Mouse (Mus musculus): ENCODE results near the gene D630003M21Rik.

The D630003M21Rik gene

GRCm38 (mm10) chr2:158169771-158170170, 59.3 kb downstream of the D630003M21Rik start:
- in situ Hi-C loops (cut with MboI; ENCODE audit: low sequenced_read_pairs): no loop called here

- in situ Hi-C loops (cut with MboI; ENCODE audit: low sequenced_read_pairs): no loop called here
Measured at GRCm38 (mm10) chr2:158169351-158169750, 59.7 kb downstream of the D630003M21Rik start.

DNA sequence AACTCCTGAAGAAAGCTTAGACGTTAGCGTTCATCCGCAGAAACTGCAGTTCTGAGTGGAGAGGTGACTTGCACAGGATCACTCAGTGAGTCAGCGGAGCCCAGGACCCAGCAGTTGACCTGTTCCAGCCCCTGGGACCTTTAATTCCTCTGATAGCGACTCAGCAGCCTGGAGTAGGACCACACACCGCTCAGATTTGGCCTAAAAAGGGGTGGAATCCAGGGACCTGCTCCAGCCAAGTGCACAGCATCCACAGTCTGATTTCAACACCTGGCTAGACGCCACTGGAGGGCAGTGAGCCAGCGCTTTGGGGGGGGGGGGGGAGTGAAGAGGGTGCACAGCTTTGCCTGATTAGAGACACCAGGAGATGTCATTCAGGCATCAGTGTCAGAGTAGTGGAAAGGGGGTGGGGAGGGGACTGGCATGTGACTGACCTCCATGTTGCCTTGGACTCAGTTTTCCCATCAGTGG, 60.2 kb downstream of the D630003M21Rik start:
- in situ Hi-C loops (cut with MboI; ENCODE audit: low sequenced_read_pairs): no loop called here

GRCm38 (mm10) chr2:158167496-158168205, 61.4 kb downstream of the D630003M21Rik start:
- in situ Hi-C loops (cut with MboI; ENCODE audit: low sequenced_read_pairs): no loop called here

DNA sequence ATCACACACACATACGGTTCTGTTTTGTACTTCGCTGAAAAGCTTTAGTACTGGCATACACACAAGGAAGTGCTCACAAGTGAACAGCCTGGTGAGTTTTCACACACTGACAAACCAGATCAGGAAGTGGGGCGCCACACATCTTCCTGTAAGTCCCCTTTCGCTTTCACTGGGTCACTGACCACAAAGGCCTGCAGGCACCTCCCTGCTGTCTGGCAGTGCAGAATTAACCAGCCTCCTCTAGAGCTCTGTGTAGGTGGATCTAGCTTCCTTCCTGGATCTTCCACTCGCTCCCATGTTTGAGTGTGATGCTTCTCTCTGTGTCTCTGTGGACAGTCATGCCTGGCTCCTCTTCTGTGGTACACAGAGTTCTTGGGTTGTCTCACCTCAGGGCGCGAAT, 62.4 kb downstream of the D630003M21Rik start:
- in situ Hi-C loops (cut with MboI; ENCODE audit: low sequenced_read_pairs): no loop called here

GRCm38 (mm10) chr2:158165776-158166175, 63.2 kb downstream of the D630003M21Rik start:
- in situ Hi-C loops (cut with MboI; ENCODE audit: low sequenced_read_pairs): no loop called here

DNA sequence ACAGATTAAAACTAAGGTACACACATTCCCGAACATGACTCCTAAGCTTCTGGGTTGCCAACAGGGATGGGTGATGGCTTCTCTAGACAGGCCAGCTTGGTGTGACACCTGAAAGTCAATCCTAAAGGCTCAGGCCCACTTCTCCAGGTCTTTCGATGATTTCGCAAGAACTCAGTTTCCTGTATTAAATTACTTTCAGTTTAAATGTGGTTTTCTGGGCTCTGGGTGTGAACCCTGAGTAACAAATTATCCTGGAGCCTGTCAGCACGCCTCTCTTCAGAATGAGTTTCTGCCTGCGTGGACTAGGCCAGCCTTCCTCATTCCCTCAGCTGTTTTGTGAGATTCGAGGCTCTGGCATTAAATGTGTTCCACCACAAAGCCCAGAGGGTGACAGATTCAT, 66.0 kb downstream of the D630003M21Rik start:
- in situ Hi-C loops (cut with MboI; ENCODE audit: low sequenced_read_pairs): no loop called here

DNA sequence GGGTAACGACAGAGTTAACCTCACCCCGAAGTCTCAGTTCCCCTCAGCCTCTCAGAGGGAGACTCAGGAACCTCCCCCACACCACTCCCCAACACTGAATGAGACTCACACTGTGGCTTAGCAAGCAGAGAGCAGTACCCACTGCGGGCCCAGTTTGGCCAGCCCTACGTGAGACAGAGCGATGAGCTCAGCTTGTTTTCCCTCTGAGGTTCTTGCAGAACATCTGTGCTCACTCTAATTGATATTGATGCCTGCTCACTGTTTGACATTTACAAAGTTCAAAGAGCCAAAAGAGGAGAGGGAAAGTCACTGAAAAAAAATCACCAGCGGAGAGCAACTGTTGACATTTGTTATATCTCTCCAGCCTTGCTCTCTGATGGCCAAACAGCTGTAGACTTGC, 67.3 kb downstream of the D630003M21Rik start:
- in situ Hi-C loops (cut with MboI; ENCODE audit: low sequenced_read_pairs): no loop called here

GRCm38 (mm10) chr2:158159376-158160235, 69.4 kb downstream of the D630003M21Rik start:
- in situ Hi-C loops (cut with MboI; ENCODE audit: low sequenced_read_pairs): no loop called here

GRCm38 (mm10) chr2:158157654-158158053, 71.4 kb downstream of the D630003M21Rik start:
- in situ Hi-C loops (cut with MboI; ENCODE audit: low sequenced_read_pairs): no loop called here

- in situ Hi-C loops (cut with MboI; ENCODE audit: low sequenced_read_pairs): no loop called here
Measured at GRCm38 (mm10) chr2:158156487-158156886, 72.5 kb downstream of the D630003M21Rik start.

DNA sequence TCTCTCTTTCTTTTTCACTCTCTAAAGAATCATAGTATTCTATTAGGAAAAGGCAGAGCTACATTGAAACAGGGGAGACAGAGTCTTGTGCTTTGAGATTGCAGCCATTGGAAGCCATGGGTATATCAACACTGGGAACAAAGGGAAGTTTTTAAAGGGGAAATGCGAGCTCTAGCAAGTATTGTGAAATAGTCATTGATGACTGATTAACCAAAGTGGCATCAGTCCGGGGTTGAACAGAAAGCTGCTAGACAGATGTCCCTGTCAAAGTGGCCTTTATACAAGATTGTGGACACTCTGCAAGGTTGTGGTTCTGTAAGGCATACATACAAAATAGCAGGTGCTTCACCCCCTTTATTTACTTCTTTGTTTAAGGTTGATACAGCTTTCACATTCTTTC, 73.4 kb downstream of the D630003M21Rik start:
- in situ Hi-C loops (cut with MboI; ENCODE audit: low sequenced_read_pairs): no loop called here

GRCm38 (mm10) chr2:158155101-158155500, 73.9 kb downstream of the D630003M21Rik start:
- in situ Hi-C loops (cut with MboI; ENCODE audit: low sequenced_read_pairs): no loop called here

GRCm38 (mm10) chr2:158154641-158155040, 74.4 kb downstream of the D630003M21Rik start:
- in situ Hi-C loops (cut with MboI; ENCODE audit: low sequenced_read_pairs): no loop called here

DNA sequence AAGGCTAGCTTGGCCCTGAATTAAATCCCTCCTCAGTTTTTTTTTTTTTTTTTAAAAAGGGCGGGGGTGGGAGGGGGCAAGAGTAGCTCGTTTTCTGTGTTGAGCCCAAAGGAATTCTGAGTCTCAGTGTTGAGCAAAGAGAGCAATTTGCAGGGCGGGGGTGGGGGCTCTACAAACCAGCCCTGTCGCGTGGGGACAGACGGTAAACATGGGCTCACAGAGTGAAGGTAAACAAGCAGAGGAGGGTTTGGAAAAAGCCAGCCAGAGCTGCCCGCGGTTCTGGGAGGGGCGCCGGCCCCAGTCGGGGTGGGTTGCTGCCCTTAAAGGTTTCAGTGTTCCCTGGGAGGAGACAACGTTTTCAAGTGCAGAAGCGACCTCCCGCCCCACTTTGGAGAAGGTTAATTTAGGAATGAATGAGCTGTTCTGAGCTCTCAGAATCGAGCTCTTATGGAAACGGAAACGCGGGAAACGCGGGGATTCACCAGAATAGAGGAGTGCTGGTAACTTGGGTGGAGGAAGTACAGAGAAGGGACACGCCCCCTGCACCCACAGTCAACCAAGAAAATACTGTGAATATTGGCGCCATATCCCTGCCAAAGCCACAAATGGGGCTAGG, 75.2 kb downstream of the D630003M21Rik start:
- in situ Hi-C loops (cut with MboI; ENCODE audit: low sequenced_read_pairs): no loop called here

GRCm38 (mm10) chr2:158152685-158153309, 76.2 kb downstream of the D630003M21Rik start:
- in situ Hi-C loops (cut with MboI; ENCODE audit: low sequenced_read_pairs): no loop called here

DNA sequence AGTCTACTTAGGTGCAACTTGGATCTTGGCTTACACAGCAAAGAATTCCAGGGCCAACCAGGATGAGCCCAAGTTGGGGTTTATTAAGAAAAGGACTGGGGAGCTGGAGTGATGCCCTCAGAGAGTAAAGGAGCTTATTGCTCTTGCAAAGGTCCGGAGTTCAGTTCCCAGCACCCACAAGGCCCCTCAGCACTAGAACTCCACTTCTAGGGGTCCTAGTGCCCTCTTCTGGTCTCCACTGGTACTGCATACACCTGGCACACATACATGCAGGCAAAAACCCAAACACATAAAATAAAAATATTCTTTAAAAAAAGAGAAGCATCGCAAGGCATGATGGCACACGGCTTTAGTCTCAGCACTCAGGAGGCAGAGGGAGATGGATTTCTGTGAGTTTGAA, 77.9 kb downstream of the D630003M21Rik start:
- in situ Hi-C loops (cut with MboI; ENCODE audit: low sequenced_read_pairs): no loop called here

DNA sequence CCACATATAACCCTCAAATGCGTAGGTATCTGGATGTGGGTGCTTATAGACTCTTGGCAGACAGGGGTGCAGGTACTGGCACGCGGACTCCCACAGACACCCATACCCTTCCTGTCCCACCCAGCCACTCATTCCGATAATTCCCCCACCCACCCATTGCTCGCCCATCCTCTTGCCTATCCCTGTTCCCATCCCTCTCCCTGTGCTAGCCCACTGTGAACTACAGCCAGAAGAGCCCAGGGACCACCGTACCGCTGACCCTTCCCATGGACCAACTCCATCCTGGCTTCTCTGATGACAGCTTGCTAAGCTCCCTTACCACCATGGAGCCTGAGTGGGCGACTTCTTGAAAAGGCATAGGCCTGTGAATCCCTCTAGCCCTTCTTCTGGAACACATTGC, 82.1 kb downstream of the D630003M21Rik start:
- in situ Hi-C loops (cut with MboI; ENCODE audit: low sequenced_read_pairs): no loop called here

GRCm38 (mm10) chr2:158146223-158146622, 82.8 kb downstream of the D630003M21Rik start, which contains the start of gene Tgm2:
TSS of gene Tgm2 (minus strand) at chr2:158146436.
- in situ Hi-C loops (cut with MboI; ENCODE audit: low sequenced_read_pairs): no loop called here

DNA sequence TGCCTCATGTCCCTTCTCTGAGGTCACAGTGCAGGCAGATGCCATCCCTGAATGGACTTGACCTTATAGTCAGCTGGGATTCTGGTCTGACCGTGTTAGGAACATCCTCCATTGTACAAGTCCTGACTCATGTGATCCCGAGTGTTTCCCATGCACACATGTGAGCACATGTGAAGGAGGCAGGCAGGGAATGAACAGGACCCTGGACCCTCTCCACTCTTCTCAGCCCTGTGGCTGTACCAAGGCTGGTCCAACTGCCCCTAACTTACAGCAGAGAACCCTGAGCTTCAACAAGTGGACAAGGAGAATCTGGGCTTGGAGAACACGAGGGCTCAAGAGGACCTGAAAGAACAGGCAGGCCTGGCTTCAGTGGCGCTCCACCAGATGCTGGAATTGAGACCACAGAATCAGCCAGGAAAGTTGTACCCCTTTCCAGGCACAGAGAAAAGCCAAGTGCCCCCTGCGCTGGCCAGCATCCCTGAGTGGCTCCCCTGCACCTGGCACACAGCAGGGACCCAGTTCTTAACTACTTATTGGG, 83.4 kb downstream of the D630003M21Rik start:
- in situ Hi-C loops (cut with MboI; ENCODE audit: low sequenced_read_pairs): no loop called here
